Mouse (Mus musculus) liver, adult (tissue): ENCODE measurements around the gene Nudt15.
A peak's percentile ranks its signal among the peaks of the same experiment; 100 is the strongest.

Source experiments
- GATA4 ChIP-seq: IDR thresholded peaks from 2 replicates; pipeline ENCODE4 v1.6.1; 2014; ENCODE audit warnings: mild to moderate bottlenecking, low read length; ENCODE audit not compliant: insufficient replicate concordance

Gene Nudt15

DNA sequence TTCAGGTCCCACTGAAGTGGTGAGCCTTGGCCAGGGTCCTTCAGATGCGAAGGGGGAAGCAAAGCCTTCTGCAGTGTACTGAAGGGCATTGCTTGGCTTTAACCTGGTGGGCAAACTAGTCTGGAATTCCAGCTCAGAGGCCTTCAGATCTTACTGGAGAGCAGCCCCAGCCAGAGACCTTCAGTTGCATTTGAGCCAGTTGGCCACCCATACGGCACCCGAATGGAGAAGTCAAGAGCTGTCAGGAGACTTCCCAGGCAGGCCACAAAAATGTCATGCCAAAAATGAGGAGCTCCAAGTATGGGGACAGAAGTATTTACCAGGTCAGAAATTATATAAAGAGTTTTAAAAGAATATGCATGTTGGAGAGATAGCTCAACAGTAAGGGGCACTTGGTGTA is at the start of gene Nudt15:
Nudt15 (minus strand) TSS at position 192 of the 400 bp plus-strand sequence.
- TF ChIP-seq GATA4, result no peak

DNA sequence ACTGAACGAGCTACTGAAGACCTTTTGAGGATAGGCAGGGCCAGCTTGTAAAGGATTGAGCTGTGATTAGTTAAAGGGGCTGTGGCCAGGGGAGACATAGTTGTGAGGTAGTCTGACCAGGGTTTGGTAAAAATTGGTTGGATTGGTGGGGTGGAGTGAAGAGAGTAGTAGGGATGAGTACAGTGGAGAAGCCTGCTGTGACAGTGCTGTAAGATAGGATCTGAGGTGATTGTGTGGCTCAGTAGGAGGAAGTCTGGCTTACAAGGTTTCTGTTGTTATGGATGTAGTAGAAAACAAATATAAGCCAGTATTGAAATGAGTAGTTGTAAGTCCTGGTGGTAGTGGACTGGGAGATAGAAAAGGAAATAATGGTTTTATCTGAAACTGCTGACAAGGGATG is 44.1 kb upstream of the Nudt15 start:
- no peak for TF ChIP-seq GATA4

DNA sequence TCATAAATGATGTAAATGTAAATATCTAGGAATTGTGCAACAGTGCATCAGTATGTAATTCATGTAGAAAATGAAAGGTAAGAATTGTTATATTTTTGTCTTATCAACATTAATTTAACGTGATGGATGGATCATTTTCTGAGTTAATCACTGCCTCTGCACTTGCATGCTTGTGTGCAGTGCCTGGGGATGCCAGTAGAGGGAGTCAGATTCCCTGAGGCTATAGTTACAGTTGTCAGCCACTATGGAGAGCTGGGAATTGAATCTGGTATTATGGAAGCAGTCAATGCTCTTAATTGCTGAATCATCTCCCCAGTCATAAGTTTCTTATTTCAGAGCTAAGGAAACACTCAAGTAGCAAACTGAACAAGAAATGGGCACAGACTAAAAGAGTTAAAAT is 40.0 kb upstream of the Nudt15 start:
- TF ChIP-seq GATA4, result no peak

DNA sequence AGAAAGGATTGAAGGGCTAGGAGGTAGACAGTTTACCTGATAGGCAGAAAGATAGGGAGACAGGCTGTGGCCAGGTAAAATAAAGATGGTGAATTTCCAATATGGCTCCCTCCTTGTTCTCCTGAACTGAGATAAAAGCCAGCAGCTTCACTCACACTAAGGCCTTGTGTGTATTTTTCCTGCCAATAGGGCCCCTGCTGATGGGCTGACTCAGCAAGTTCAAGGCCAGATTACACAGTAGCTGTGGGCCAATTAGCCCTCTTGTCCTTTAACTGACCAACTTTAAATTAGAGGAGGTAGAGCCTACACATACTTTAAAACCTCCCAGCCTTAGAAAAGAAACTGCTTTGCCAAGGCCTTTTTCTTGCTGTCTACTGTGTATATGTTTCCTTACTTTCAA is 28.3 kb upstream of the Nudt15 start:
- no peak for TF ChIP-seq GATA4

DNA sequence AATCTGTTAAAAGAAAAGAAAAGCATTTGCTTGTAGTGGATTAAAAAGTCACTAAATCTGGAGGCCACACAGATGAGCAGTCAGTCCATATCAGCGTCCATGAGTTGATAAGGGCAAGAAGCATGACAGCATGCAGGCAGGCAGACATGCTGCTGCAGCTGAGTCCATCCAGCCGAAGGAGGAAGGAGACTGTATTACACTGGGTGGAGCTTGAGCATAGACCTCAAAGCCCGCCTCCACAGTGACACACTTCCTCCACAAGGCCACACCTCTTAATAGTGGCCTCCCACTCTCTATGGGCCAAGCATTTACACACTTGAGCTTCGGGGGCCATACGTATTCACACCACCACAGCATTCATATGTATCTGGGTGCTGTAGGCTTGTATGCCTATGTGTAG is 26.0 kb upstream of the Nudt15 start:
- TF ChIP-seq GATA4, result no peak

DNA sequence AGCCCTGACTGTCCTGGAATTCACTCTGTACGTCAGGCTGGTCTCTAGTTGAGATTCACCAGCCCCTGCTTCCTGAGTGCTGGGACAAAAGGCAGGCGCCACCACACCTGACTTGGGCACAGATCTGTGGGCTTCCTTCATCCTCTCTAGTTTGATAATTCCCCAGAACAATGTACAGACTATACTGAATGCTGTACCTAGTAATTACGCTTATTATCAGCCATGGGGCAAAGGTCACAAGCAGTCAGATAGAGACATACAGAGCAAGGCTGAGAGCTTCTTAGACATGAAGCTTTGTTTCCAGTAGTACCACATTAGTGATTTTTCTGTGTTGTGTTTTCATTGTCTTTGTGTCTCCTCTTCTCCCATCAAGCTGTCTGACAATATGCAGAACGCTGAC is 23.1 kb upstream of the Nudt15 start:
- TF ChIP-seq GATA4, result no peak

DNA sequence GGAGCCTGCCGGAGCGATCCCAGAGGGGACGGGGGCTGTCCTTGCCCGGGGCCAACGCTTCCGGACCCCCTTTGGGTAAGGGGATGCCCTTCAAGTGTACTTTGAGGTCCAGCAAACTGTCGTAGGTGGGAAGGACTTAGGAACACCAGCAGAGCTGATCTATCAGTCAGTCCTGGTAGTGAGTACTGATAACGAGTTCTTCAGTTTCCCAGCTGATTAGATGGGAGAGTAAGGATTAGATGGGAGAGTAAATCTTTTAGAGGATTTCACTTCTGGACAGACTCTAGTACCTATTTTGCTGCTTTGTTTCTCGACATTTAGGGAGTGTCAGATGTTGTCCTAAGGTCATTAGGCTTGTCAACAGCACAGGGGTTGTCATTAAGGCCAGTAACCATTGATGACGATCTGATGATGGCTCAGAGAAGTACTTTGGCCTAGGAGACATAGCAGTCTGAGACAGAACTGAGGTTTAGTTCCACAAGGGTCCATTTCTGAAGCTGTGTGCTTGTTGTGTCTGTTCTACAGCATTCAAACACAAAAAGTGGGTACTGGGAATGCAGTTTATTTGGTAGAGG is 5.2 kb upstream of the Nudt15 start:
- no peak for TF ChIP-seq GATA4

DNA sequence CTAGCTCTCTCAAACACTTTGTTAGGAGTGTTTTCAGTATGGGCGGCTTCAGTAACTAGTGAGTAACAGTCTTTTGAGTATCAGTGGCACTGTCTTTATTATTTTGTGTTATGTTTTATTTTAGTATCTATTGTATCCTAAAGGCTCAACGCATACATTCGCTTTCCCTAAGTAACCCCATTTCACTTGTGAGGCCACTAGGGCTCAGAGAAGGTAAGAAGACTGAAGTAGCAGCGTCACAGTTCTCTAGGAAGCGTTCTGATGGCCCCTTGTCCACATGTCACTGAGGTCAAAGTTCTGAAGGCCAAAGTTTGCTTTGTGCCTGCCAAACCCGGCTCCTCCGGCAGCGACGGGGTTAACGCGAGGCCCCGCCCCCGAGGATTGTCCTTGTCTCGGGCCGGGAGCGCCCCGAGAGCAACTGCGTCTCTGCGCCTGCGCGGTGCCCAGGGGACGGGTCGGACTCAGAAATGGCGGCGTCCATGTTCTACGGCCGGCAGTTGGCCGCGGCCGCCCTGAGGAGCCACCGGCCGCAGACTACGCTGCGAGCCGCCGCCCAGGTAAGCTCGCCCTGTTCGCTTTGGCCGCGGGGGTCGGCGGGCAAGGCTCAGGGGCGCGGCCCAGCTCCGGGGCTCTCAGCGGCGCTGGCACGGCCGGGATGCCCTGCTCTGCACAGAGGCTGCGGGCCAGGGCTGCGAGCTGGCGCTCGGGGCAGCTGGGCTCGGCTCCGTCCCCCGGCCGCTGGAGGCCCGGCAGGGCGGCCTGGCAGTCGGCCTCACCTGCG is 4.5 kb upstream of the Nudt15 start:
- peak; percentile 62; the same call in 1 of the 2 replicates for TF ChIP-seq GATA4

DNA sequence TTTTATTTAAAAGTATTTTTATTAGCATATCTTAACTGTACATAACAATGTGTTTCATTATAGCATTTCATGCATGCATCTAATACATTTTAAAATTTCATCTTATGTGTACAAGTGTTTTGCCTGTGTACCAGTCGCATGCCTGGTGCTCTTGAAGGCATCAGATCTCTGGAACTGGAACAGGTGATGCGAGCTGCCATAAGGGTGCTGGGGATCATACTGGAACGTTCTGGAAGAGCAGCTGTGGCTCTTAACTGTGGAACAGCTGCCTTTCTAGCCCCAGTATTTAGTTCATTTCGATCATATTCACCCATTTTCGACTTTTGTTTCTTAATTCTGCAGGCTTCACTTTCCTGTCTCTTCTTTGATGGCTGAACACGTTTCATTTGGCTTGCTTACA is 3.1 kb upstream of the Nudt15 start:
- TF ChIP-seq GATA4, result no peak

DNA sequence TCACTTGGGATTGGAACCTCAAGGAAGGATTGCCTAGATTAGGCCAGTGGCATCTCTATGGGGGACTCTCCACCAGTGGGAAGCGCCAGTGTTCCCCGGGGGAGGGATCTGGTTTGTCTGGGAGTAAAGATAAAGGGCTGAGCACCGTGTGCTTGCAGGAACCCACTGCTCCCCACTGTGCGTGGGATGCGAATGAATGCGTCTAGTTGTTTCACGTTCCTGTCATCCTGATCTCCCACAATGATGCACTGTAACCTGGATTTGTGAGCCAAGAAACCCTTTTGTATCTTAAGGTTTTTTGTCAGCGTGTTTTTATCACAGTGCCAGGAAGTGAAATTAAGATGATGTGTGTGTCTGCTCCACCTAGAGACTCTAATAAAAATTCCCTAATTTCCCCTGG is 2.7 kb upstream of the Nudt15 start:
- TF ChIP-seq GATA4, result no peak

DNA sequence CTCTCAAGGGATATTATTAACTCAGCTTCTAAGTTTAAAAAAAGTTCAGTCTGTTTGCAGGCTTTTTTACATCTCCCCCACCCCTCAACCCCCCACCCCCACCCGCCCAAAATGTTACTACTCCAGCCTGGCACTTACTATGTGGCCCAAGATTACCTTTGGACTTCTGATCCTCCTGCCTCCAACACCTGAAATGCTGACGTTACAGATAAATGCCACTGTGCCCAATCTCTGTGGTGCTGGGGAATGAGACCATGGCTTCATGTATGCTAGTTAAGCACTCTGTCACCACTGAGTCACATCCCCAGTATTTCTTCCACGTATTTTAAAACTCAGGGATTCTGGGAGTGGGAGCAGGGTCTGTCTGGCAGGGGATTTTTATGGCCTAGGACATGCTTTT is 2.2 kb upstream of the Nudt15 start:
- no peak for TF ChIP-seq GATA4

DNA sequence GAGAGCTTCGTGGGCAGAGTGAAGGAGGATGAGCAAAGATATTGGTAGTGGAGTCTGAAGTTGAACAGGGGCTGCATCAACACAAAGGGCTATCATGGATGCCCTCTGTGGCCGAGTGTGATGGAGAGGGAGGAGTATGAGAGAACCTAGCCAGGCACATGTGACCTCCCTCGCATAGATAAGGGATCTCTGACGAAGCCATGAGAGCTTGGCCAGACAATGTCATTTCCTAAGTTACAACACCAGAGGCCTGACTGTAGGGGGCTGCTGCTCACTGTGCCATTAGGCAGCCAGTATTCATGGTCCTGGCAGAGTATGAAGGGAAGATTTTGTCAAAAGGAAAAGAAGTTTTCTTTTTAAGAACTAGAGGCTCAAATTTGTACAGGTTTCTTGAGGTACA is 1.0 kb downstream of the Nudt15 start:
- no peak for TF ChIP-seq GATA4

DNA sequence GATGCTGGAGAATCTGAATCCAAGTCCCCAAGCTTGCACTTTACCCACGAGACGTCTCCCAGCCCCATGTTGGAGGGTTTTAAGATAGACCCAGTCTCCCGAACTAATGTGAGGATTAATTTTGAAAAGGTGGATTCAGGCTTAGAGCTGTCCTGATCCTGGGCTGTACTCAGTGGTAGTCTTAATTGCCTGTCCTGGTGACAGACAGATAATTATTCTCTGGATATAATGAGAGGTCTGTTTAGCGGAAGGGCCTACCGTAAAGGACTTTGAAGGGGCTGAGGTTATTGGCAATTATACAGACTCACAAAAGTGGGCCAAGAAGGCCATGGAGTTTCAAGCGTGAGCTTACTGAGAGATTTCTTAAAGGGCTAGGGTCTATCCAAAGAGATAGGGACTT is 4.3 kb downstream of the Nudt15 start:
- no peak for TF ChIP-seq GATA4

DNA sequence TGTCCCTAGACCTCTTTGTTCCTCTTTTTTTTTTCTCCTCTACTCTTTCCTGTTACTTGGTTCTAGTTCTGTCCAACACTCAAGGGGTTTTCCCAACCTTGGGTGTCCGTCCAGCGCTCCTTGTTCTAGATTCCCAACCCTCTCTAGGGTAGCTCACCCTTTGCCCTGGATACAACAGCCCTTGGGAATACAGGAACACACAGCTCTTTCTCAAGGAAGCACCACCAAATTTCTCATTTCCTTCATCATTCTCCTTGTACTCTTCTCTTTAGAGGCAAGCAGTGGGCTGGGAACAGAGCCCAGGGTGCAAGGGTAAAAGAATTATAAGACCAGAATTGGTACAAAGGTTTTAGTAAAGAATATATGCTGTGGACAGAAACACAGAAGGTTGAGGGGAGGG is 12.4 kb downstream of the Nudt15 start:
- TF ChIP-seq GATA4, result no peak

DNA sequence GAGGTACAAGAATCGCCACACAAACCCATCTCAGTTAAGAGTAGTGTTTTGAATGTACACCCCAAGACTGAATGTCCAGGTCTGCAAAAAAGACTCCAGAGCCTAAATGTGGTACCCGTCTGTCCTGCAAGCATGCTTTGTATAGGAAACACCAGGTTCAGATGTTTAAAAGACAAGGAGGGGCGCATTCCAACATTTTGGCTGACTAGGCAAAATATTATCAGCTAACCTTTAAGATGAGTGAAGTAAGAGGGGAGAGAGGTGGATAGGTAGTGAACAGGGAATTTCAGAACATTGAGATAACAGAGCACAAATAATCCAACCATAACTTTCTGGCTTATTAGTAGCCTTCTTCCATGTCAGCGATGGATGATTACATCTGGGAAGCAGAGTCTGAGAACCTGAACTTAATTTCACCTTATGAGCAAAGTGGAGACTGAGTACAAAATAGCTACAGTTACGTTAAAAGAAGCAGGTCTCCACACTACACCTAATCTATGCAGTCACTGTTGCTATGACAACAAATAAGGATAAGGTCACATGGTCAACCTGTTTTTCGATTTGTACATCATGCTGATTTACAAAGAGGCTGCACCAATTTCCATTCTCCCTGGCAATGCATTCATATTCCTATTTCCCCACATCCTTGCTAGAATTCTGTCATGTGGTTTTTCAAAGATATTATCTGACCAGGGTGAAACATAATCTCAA is 14.1 kb downstream of the Nudt15 start:
- TF ChIP-seq GATA4, result no peak

DNA sequence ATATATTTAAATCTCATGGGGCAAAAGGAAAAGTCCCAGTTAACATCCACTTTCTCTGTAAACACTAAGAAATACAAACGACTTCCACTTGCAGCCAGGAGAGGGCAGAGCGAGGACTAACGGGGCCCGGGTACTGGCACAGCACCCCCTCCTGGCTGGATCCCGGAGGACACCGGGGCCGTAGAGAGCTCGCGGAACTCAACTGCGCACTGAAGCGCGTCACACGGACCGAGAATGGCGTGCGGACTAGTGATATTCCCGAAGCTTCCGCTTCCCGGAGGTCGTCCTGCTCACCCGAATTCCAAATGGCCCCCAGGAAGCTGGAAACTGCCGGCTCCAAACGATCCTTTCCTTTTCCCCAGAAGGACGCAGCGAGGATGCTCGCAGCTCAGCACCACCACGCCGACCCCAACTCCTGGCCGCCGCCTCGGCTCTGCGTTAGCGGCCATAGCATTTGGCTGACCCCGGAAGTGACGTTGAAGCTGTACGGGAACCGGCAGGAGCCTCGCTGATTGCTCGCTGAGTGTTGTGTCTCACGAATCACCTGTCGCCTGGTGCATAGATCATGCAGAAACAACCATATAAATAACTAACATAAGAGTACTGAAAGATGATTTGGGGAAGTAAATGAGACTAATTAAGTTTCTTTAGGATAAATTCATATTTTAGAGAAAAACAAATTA is 23.1 kb downstream of the Nudt15 start, which contains the start of gene Sucla2:
Sucla2 (plus strand) TSS at position 554 of the 683 bp plus-strand sequence.
- TF ChIP-seq GATA4, result peak; percentile 86; the same call in 1 of the 2 replicates
